ENCODE assay signal across 20 mouse cellular contexts in the genomic region with DNA sequence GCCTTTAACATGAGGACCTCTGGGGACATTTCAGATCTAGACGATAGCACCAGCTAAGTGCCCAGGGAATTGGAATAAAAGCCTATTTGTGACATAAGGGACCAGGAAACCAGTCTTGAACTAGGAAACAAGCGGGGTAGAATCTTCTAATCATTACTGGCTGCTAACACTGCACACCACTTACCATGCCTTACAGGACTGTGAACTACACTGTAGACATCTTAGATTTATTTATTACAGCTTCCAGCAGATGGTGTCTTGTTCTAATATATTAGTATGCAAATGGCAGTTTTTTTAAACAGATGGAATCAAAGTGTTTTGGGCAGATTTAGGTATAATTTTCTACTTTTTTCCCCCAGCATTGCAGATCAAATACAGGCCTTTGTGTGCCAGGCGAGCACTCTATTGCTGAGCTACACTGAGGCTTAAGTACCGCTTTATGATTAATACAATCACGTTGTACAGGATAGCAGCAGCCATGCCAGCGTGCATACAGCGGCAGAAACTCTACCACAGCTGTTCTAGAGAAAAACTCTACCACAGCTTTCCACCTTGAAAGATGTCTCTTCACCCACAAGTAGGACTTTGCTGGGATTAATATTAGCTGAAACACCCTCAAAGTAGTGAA. TPM values are rescaled to one million over a fixed set of nuclear protein-coding genes. Genes with fewer than 3 reads are reported as not detected.
A peak's percentile ranks its signal among the peaks of the same experiment; 100 is the strongest.
DNase-seq lines count a peak whose midpoint lies in the region; ATAC-seq and TF ChIP-seq lines count a peak whose summit lies in the region.
"Had no signal": no experiment of that assay in that cellular context is flagged by ENCODE, and none has a peak within 500 bp of the region (broad histone marks: within the 10 kb centered on the region; RNA-seq: fewer than 3 reads in every experiment).

No protein-coding gene starts in this region.

- TF ChIP-seq POLR2A in brain, embryonic 14.5 days (IDR thresholded peaks at IDR 0.05; ENCODE audit: borderline replicate concordance, extremely low read depth, insufficient read depth, insufficient read length, poor library complexity, severe bottlenecking) = no peak

- no peak for DNase-seq in forebrain, embryonic 11.5 days (ENCODE audit: low spot score)
- peak; percentile 44 for DNase-seq in layer of hippocampus, adult 9-11 months
- DNase-seq in layer of hippocampus, postnatal 25 days (ENCODE audit: extremely low spot score in 1 of 2, low spot score in 1 of 2) = no peak
- DNase-seq in brain, embryonic 14.5 days (ENCODE audit: low read depth) = peak; percentile 15
- peak; percentile 22 for DNase-seq in forebrain, postnatal 0 days
- no peak for DNase-seq in left cerebral cortex, postnatal 25 days (ENCODE audit: low spot score in 2 of 2)
- DNase-seq: adrenal gland, adult 8-10 months; adrenal gland, postnatal 25 days; cerebellum, adult 18-20 months; cerebellum, adult 9-10 months; cerebellum, postnatal 14 days; gastrocnemius, adult 2 months; gastrocnemius, postnatal 14 days; heart, adult 11 months; kidney, adult 2 months had no signal

- intact Hi-C loops in left cerebral cortex, postnatal 25 days (cut with DNase I) = no loop called here

- H3K27ac ChIP-seq in forebrain, embryonic 15.5 days (replicated peaks) = peak overlapping the region; percentile 1; the same call in 1 of the 2 replicates
- H3K27ac ChIP-seq in forebrain, embryonic 11.5 days (ENCODE audit: low read depth, low read length) = no peak overlapping the region
- H3K27ac ChIP-seq in forebrain, postnatal 0 days (ENCODE audit: low read depth, low read length) = no peak overlapping the region
- H3K27ac ChIP-seq: gastrocnemius, adult 2 months; hindbrain, embryonic 12.5 days; hindbrain, embryonic 15.5 days had no signal

- TF ChIP-seq CTCF in brain, embryonic 14.5 days (IDR thresholded peaks at IDR 0.05; ENCODE audit: borderline replicate concordance, extremely low read depth, insufficient read depth, insufficient read length) = no peak
- TF ChIP-seq CTCF in forebrain, postnatal 0 days (IDR thresholded peaks at IDR 0.05; ENCODE audit: low read depth) = no peak

- H3K27me3 ChIP-seq in forebrain, embryonic 15.5 days = no peaks in the 10 kb centered on the region
- no peaks in the 10 kb centered on the region for H3K27me3 ChIP-seq in forebrain, embryonic 11.5 days (ENCODE audit: control insufficient read depth, insufficient read depth, low read length)
- H3K27me3 ChIP-seq in forebrain, postnatal 0 days (ENCODE audit: insufficient read depth, low read length) = no peaks in the 10 kb centered on the region
- H3K27me3 ChIP-seq: hindbrain, embryonic 12.5 days; hindbrain, embryonic 15.5 days had no signal

- no peak overlapping the region for H3K4me3 ChIP-seq in forebrain, embryonic 15.5 days
- H3K4me3 ChIP-seq in forebrain, embryonic 11.5 days (ENCODE audit: low read depth, low read length) = no peak overlapping the region
- H3K4me3 ChIP-seq in forebrain, postnatal 0 days (ENCODE audit: low read depth, low read length) = no peak overlapping the region
- H3K4me3 ChIP-seq: gastrocnemius, adult 2 months; hindbrain, embryonic 12.5 days; hindbrain, embryonic 15.5 days had no signal

- H3K9me3 ChIP-seq in forebrain, embryonic 15.5 days = no peaks in the 10 kb centered on the region
- no peaks in the 10 kb centered on the region for H3K9me3 ChIP-seq in forebrain, embryonic 11.5 days (ENCODE audit: control insufficient read depth, low read length)
- no peaks in the 10 kb centered on the region for H3K9me3 ChIP-seq in forebrain, postnatal 0 days (ENCODE audit: low read length)
- H3K9me3 ChIP-seq: hindbrain, embryonic 15.5 days had no signal

- no peak overlapping the region for H3K4me2 ChIP-seq in forebrain, embryonic 15.5 days (replicated peaks)
- no peak overlapping the region for H3K4me2 ChIP-seq in forebrain, embryonic 11.5 days (ENCODE audit: low read depth, low read length, severe bottlenecking)
- no peak overlapping the region for H3K4me2 ChIP-seq in forebrain, postnatal 0 days (ENCODE audit: low read depth)
- H3K4me2 ChIP-seq: heart, embryonic 11.5 days; hindbrain, embryonic 12.5 days; hindbrain, embryonic 15.5 days had no signal

- 75% methylated on average over 7 of the region's 7 CpGs for WGBS in forebrain, embryonic 15.5 days
- 86% methylated on average over 7 of the region's 7 CpGs for WGBS in forebrain, embryonic 11.5 days
- WGBS in forebrain, postnatal 0 days = 58% methylated on average over 7 of the region's 7 CpGs

- peaks cover 8% of the 10 kb centered on the region; the same call in 1 of the 2 replicates for H3K4me1 ChIP-seq in forebrain, embryonic 15.5 days
- no peaks in the 10 kb centered on the region for H3K4me1 ChIP-seq in forebrain, embryonic 11.5 days (replicated peaks; ENCODE audit: control insufficient read depth, insufficient read depth, low read length)
- H3K4me1 ChIP-seq in forebrain, postnatal 0 days (ENCODE audit: insufficient read depth) = no peaks in the 10 kb centered on the region
- H3K4me1 ChIP-seq: hindbrain, embryonic 12.5 days; hindbrain, embryonic 15.5 days had no signal

- ATAC-seq in forebrain, embryonic 15.5 days (replicated peaks) = peak; percentile 83; the same call in 1 of the 2 replicates
- no peak for ATAC-seq in forebrain, embryonic 11.5 days (replicated peaks; ENCODE audit: low FRiP score)
- ATAC-seq in forebrain, postnatal 0 days = peak; percentile 80
- ATAC-seq: intestine, postnatal 0 days had no signal

- no peak overlapping the region for H3K9ac ChIP-seq in forebrain, embryonic 15.5 days (replicated peaks)
- H3K9ac ChIP-seq in forebrain, embryonic 11.5 days (ENCODE audit: low read length) = no peak overlapping the region
- no peak overlapping the region for H3K9ac ChIP-seq in forebrain, postnatal 0 days
- H3K9ac ChIP-seq: hindbrain, embryonic 12.5 days; hindbrain, embryonic 15.5 days had no signal

- no peaks in the 10 kb centered on the region for H3K36me3 ChIP-seq in forebrain, embryonic 15.5 days
- H3K36me3 ChIP-seq in forebrain, embryonic 11.5 days (ENCODE audit: control insufficient read depth, insufficient read depth, low read length) = no peaks in the 10 kb centered on the region
- H3K36me3 ChIP-seq in forebrain, postnatal 0 days (ENCODE audit: insufficient read depth) = no peaks in the 10 kb centered on the region
- H3K36me3 ChIP-seq: hindbrain, embryonic 12.5 days; hindbrain, embryonic 15.5 days had no signal

RNA-seq across cellular contexts. Expression of a gene that starts 44.8 kb away (rescaled TPM):
- polyA plus RNA-seq in forebrain, embryonic 15.5 days (2015; fragmentation: Nextera tagmentation; extraction: Ambion mirVana) = 124 and 125 TPM in 2 replicates
- polyA plus RNA-seq in forebrain, embryonic 11.5 days (2014; fragmentation: Nextera tagmentation; extraction: Ambion mirVana) = 128 and 136 TPM in 2 replicates
- total RNA-seq in layer of hippocampus, postnatal 25 days (2021) = 100 to 1,000 TPM; 346 to 351 TPM
- polyA plus RNA-seq in brain, embryonic 14.5 days (2012; rRNA removed) = 96.5 and 125 TPM in 2 replicates
- total RNA-seq in forebrain, postnatal 0 days (2014; rRNA removed) = 143 and 212 TPM in 2 replicates
- polyA plus RNA-seq in forebrain, postnatal 0 days (2015; fragmentation: Nextera tagmentation; extraction: Ambion mirVana) = 132 and 175 TPM in 2 replicates
- 100 to 1,000 TPM; 353 to 361 TPM for total RNA-seq in left cerebral cortex, postnatal 25 days (2021)

Comparison
In these comparisons a context has a peak if more than half of its experiments do, and no peak if none do; other contexts are left out.
1. DNase-seq: peak in layer of hippocampus, adult 9-11 months (single experiment), brain, embryonic 14.5 days (single experiment) and forebrain, postnatal 0 days (single experiment); none in forebrain, embryonic 11.5 days (single experiment), layer of hippocampus, postnatal 25 days (0 of 2) and left cerebral cortex, postnatal 25 days (0 of 2).